Mouse (Mus musculus) heart, adult 18-20 months (tissue): Measurements from ENCODE around the gene Ring1. TPM values are rescaled to one million over a fixed set of nuclear protein-coding genes. Genes with fewer than 3 reads are reported as not detected.
A peak's percentile ranks its signal among the peaks of the same experiment; 100 is the strongest.

Source experiments
- DNase-seq, 2 experiments: peaks; one replicate each; pipeline ENCODE4 v3.0.0; 2021 to 2022; ENCODE audit warnings: mixed read lengths in 1 of 2
- long read RNA-seq, 2 experiments: library from polyadenylated mRNA; stranded (forward); transcript quantifications; one replicate each; pipeline ENCODE4 v2.0.0; 2021
- total RNA-seq, 2 experiments: library from RNA; stranded (reverse); gene quantifications; 2 replicates each; pipeline ENCODE4 v1.2.3; 2021

Ring1 gene
- total RNA-seq = 10 to 100 TPM; 13.2 to 16.9 TPM
- long read RNA-seq, experiment 1, transcript Ring1-201 (7 exons, 2,034 nt) = major isoform, 9 of 28 reads
- long read RNA-seq, experiment 1, partial matches to known transcripts = 17 of 28 reads
- long read RNA-seq, experiment 1, other reads (novel, unspliced or antisense) = 2 of 28 reads
- long read RNA-seq, experiment 2, partial matches to known transcripts = 15 of 20 reads
- long read RNA-seq, experiment 2, other reads (novel, unspliced or antisense) = 2 of 20 reads

- peak; percentile 90 to 91 for DNase-seq
Observed at GRCm38 (mm10) chr17:34024317-34024821, at the start of gene Ring1. Ring1 (minus strand) TSS chr17:34024680.

- no peak for DNase-seq
Observed at GRCm38 (mm10) chr17:34072091-34072490, 47.6 kb upstream of the Ring1 start.

GRCm38 (mm10) chr17:34068864-34069263 lies 44.4 kb upstream of the Ring1 start:
- DNase-seq = no peak

- DNase-seq = no peak
Observed at GRCm38 (mm10) chr17:34057224-34057623, 32.7 kb upstream of the Ring1 start.

- no peak for DNase-seq
Observed at GRCm38 (mm10) chr17:34047404-34048050, 23.0 kb upstream of the Ring1 start.

- no peak for DNase-seq
Observed at GRCm38 (mm10) chr17:34045941-34046340, 21.5 kb upstream of the Ring1 start.

GRCm38 (mm10) chr17:34039562-34040450 lies 15.3 kb upstream of the Ring1 start:
- peak; percentile 71 to 77 for DNase-seq

- no peak for DNase-seq
Observed at GRCm38 (mm10) chr17:34038878-34039561, 14.5 kb upstream of the Ring1 start, which contains the start of gene Col11a2. Col11a2 (plus strand) TSS chr17:34039437.

- no peak for DNase-seq
Observed at GRCm38 (mm10) chr17:34038440-34038839, 14.0 kb upstream of the Ring1 start.

- no peak for DNase-seq
Observed at GRCm38 (mm10) chr17:34037241-34037640, 12.8 kb upstream of the Ring1 start.

- DNase-seq = peak in 1 of 2 experiments; percentile 40
Observed at GRCm38 (mm10) chr17:34036647-34037046, 12.2 kb upstream of the Ring1 start.

GRCm38 (mm10) chr17:34035517-34035916 lies 11.0 kb upstream of the Ring1 start:
- no peak for DNase-seq

GRCm38 (mm10) chr17:34034064-34034463 lies 9.6 kb upstream of the Ring1 start:
- DNase-seq = peak; percentile 83 to 85

- no peak for DNase-seq
Observed at GRCm38 (mm10) chr17:34033441-34033840, 9.0 kb upstream of the Ring1 start.

GRCm38 (mm10) chr17:34032806-34033205 lies 8.3 kb upstream of the Ring1 start:
- DNase-seq = no peak

GRCm38 (mm10) chr17:34032174-34032632 lies 7.7 kb upstream of the Ring1 start:
- DNase-seq = peak; percentile 67 to 70

GRCm38 (mm10) chr17:34031465-34032173 lies 7.1 kb upstream of the Ring1 start, which contains the start of the genes Slc39a7 and Rxrb:
Slc39a7 (minus strand) TSS chr17:34031682.
Rxrb (plus strand) TSS chr17:34031812.
- peak; percentile 98 for DNase-seq

GRCm38 (mm10) chr17:34030861-34031326 lies 6.4 kb upstream of the Ring1 start:
- DNase-seq = no peak

GRCm38 (mm10) chr17:34029890-34030595 lies 5.6 kb upstream of the Ring1 start:
- no peak for DNase-seq
